Mouse (Mus musculus): Measurements from ENCODE around the gene Cmbl.
"Not testable (repeated sequence)": the region's sequence is repeated elsewhere in the genome, so short reads cannot be mapped to it uniquely, and the experiment has no call there.

Gene Cmbl

GRCm38 (mm10) chr15:31542013-31542958 lies 22.9 kb upstream of the Cmbl start:
- DNase-seq: no peak

- no peak for DNase-seq
Observed at GRCm38 (mm10) chr15:31543246-31543645, 21.9 kb upstream of the Cmbl start.

GRCm38 (mm10) chr15:31545058-31545457 lies 20.1 kb upstream of the Cmbl start:
- no peak for DNase-seq

- DNase-seq: no peak
Observed at GRCm38 (mm10) chr15:31546291-31546690, 18.9 kb upstream of the Cmbl start.

- DNase-seq: no peak
Observed at GRCm38 (mm10) chr15:31547421-31547820, 17.8 kb upstream of the Cmbl start.

GRCm38 (mm10) chr15:31550381-31550780 lies 14.8 kb upstream of the Cmbl start:
- no peak for DNase-seq

- DNase-seq: no peak
Observed at GRCm38 (mm10) chr15:31554855-31555254, 10.3 kb upstream of the Cmbl start.

- DNase-seq: no peak
Observed at GRCm38 (mm10) chr15:31561390-31561789, 3.8 kb upstream of the Cmbl start.

GRCm38 (mm10) chr15:31561976-31562375 lies 3.2 kb upstream of the Cmbl start:
- no peak for DNase-seq

GRCm38 (mm10) chr15:31562847-31563246 lies 2.3 kb upstream of the Cmbl start:
- DNase-seq: no peak

GRCm38 (mm10) chr15:31563577-31564546 lies 1.3 kb upstream of the Cmbl start:
- no peak for DNase-seq

GRCm38 (mm10) chr15:31565786-31566185 lies 597 bp downstream of the Cmbl start:
- no peak for DNase-seq

- DNase-seq: no peak
Observed at GRCm38 (mm10) chr15:31567431-31567830, 2.2 kb downstream of the Cmbl start.

- DNase-seq: no peak
Observed at GRCm38 (mm10) chr15:31568581-31568996, 3.4 kb downstream of the Cmbl start.

GRCm38 (mm10) chr15:31569325-31570022 lies 4.3 kb downstream of the Cmbl start:
- DNase-seq: no peak

- DNase-seq: no peak
Observed at GRCm38 (mm10) chr15:31570959-31571358, 5.8 kb downstream of the Cmbl start.

- DNase-seq: no peak
Observed at GRCm38 (mm10) chr15:31571906-31572722, 6.9 kb downstream of the Cmbl start.

- no peak for DNase-seq
Observed at GRCm38 (mm10) chr15:31573287-31573686, 8.1 kb downstream of the Cmbl start.

GRCm38 (mm10) chr15:31573692-31574091 lies 8.5 kb downstream of the Cmbl start:
- no peak for DNase-seq

- DNase-seq: no peak
Observed at GRCm38 (mm10) chr15:31576076-31576475, 10.9 kb downstream of the Cmbl start.

GRCm38 (mm10) chr15:31581086-31581485 lies 15.9 kb downstream of the Cmbl start:
- not testable (repeated sequence) for DNase-seq
